In genomic region chr12:109972366-109973015, GRCm38 (mm10) we compare ENCODE assay signal across 17 mouse cellular contexts.
DNase-seq lines count a peak whose midpoint lies in the region; ATAC-seq and TF ChIP-seq lines count a peak whose summit lies in the region.
"Had no signal": no experiment of that assay in that cellular context is flagged by ENCODE, and none has a peak within 500 bp of the region (broad histone marks: within the 10 kb centered on the region; RNA-seq: fewer than 3 reads in every experiment).

No protein-coding gene starts in this region.

- H3K27ac ChIP-seq in kidney, adult 2 months (ENCODE audit: insufficient read depth, low read depth, low read length) = no peak overlapping the region
- H3K27ac ChIP-seq in lung, postnatal 0 days (ENCODE audit: low read length) = no peak overlapping the region
- no peak overlapping the region for H3K27ac ChIP-seq in kidney, embryonic 16.5 days (ENCODE audit: low read length)
- H3K27ac ChIP-seq: embryonic facial prominence, embryonic 13.5 days; forebrain, embryonic 10.5 days; hindbrain, embryonic 13.5 days; limb, embryonic 13.5 days; liver, embryonic 15.5 days had no signal

- TF ChIP-seq EP300 in lung, postnatal 0 days (IDR thresholded peaks at IDR 0.05) = no peak

- H3K36me3 ChIP-seq in kidney, adult 2 months (ENCODE audit: control insufficient read depth, insufficient read depth, low read length) = no peaks in the 10 kb centered on the region
- no peaks in the 10 kb centered on the region for H3K36me3 ChIP-seq in lung, postnatal 0 days (ENCODE audit: insufficient read depth, low read length)
- H3K36me3 ChIP-seq in kidney, embryonic 16.5 days (ENCODE audit: insufficient read depth, low read length) = no peaks in the 10 kb centered on the region
- H3K36me3 ChIP-seq: embryonic facial prominence, embryonic 13.5 days; forebrain, embryonic 10.5 days; hindbrain, embryonic 13.5 days; limb, embryonic 13.5 days; liver, embryonic 15.5 days had no signal

- peak; percentile 44 for DNase-seq in kidney, adult 2 months
- no peak for DNase-seq in kidney, adult 18-20 months
- peak; percentile 47 for DNase-seq in lung, postnatal 0 days (ENCODE audit: low spot score)
- DNase-seq in lung, postnatal 4 days = no peak
- peak; percentile 64 for DNase-seq in NIH3T3 (ENCODE audit: low read depth)
- DNase-seq in urinary bladder, postnatal 4 days (ENCODE audit: low spot score in 2 of 2) = no peak
- DNase-seq: adrenal gland, adult 8-10 months; cerebellum, adult 2 months; gastrocnemius, postnatal 10 days had no signal

- no peak for TF ChIP-seq CTCF in kidney, adult 2 months (conservative IDR thresholded peaks at IDR 0.05; ENCODE audit: insufficient read depth, insufficient read length, low read depth, low read length)
- no peak for TF ChIP-seq CTCF in lung, postnatal 0 days (IDR thresholded peaks at IDR 0.05)

- 37% methylated on average over 5 of the region's 5 CpGs for WGBS in kidney, adult 2 months
- 35% methylated on average over 5 of the region's 5 CpGs for WGBS in lung, postnatal 0 days
- WGBS in kidney, embryonic 16.5 days = 46% methylated on average over 5 of the region's 5 CpGs

- H3K4me1 ChIP-seq in kidney, adult 2 months (ENCODE audit: control insufficient read depth, insufficient read depth, low read length) = no peaks in the 10 kb centered on the region
- H3K4me1 ChIP-seq in lung, postnatal 0 days (ENCODE audit: insufficient read depth, low read depth, low read length) = no peaks in the 10 kb centered on the region
- H3K4me1 ChIP-seq in kidney, embryonic 16.5 days (ENCODE audit: insufficient read depth, low read length) = no peaks in the 10 kb centered on the region
- H3K4me1 ChIP-seq: embryonic facial prominence, embryonic 13.5 days; limb, embryonic 13.5 days had no signal

- H3K9me3 ChIP-seq in lung, postnatal 0 days (ENCODE audit: low read length) = no peaks in the 10 kb centered on the region
- no peaks in the 10 kb centered on the region for H3K9me3 ChIP-seq in kidney, embryonic 16.5 days (ENCODE audit: low read length)
- H3K9me3 ChIP-seq: embryonic facial prominence, embryonic 13.5 days; forebrain, embryonic 10.5 days; hindbrain, embryonic 13.5 days; limb, embryonic 13.5 days; liver, embryonic 15.5 days had no signal

- no peak overlapping the region for H3K4me3 ChIP-seq in kidney, adult 2 months (ENCODE audit: insufficient read depth, low read depth, low read length)
- no peak overlapping the region for H3K4me3 ChIP-seq in lung, postnatal 0 days (ENCODE audit: low read depth, low read length)
- no peak overlapping the region for H3K4me3 ChIP-seq in kidney, embryonic 16.5 days (ENCODE audit: low read length)
- H3K4me3 ChIP-seq: embryonic facial prominence, embryonic 13.5 days; forebrain, embryonic 10.5 days; hindbrain, embryonic 13.5 days; limb, embryonic 13.5 days; liver, embryonic 15.5 days had no signal

- no peak overlapping the region for H3K4me2 ChIP-seq in lung, postnatal 0 days (replicated peaks; ENCODE audit: low read depth, low read length)
- H3K4me2 ChIP-seq in kidney, embryonic 16.5 days (replicated peaks; ENCODE audit: low read depth, low read length) = no peak overlapping the region
- H3K4me2 ChIP-seq: embryonic facial prominence, embryonic 13.5 days; hindbrain, embryonic 13.5 days; limb, embryonic 13.5 days; liver, embryonic 15.5 days had no signal

- no peak for TF ChIP-seq POLR2A in kidney, adult 2 months (IDR thresholded peaks at IDR 0.05; ENCODE audit: low read depth, low read length)

- H3K27me3 ChIP-seq in kidney, adult 2 months (replicated peaks; ENCODE audit: control insufficient read depth, insufficient read depth, low read length) = no peaks in the 10 kb centered on the region
- H3K27me3 ChIP-seq in lung, postnatal 0 days (replicated peaks; ENCODE audit: insufficient read depth, low read length) = no peaks in the 10 kb centered on the region
- H3K27me3 ChIP-seq in kidney, embryonic 16.5 days (ENCODE audit: insufficient read depth, low read length) = no peaks in the 10 kb centered on the region
- H3K27me3 ChIP-seq: limb, embryonic 13.5 days; liver, embryonic 15.5 days had no signal

- H3K9ac ChIP-seq in lung, postnatal 0 days (replicated peaks; ENCODE audit: low read depth) = no peak overlapping the region
- H3K9ac ChIP-seq in kidney, embryonic 16.5 days (replicated peaks; ENCODE audit: low read length) = no peak overlapping the region
- H3K9ac ChIP-seq: embryonic facial prominence, embryonic 13.5 days; hindbrain, embryonic 13.5 days; limb, embryonic 13.5 days; liver, embryonic 15.5 days had no signal

- peak; percentile 33; the same call in 1 of the 2 replicates for ATAC-seq in lung, postnatal 0 days
- ATAC-seq in kidney, embryonic 16.5 days (ENCODE audit: low FRiP score, low TSS enrichment) = peak; percentile 44; the same call in 1 of the 2 replicates
- ATAC-seq in erythroblast, adult 5-6 weeks (replicated peaks; ENCODE audit: low FRiP score, poor library complexity, severe bottlenecking) = no peak
- ATAC-seq: midbrain, embryonic 16.5 days had no signal

Comparison
In these comparisons a context has a peak if more than half of its experiments do, and no peak if none do; other contexts are left out.
1. DNase-seq: peak in kidney, adult 2 months (single experiment), lung, postnatal 0 days (single experiment) and NIH3T3 (single experiment); none in kidney, adult 18-20 months (single experiment), lung, postnatal 4 days (0 of 2) and urinary bladder, postnatal 4 days (0 of 2).